Mouse (Mus musculus) olfactory bulb, adult 2 months (tissue): Measurements from ENCODE around the gene Sytl3.
"Not testable (repeated sequence)": the region's sequence is repeated elsewhere in the genome, so short reads cannot be mapped to it uniquely, and the experiment has no call there.

Experiments used
- CTCF ChIP-seq: fragments of 200-500 bp; IDR thresholded peaks from 2 replicates; pipeline ENCODE4 v1.5.1; 2012; ENCODE audit warnings: low read depth, mild to moderate bottlenecking, low read length, moderate library complexity; ENCODE audit not compliant: insufficient read depth
- POLR2A ChIP-seq: fragments of 200-500 bp; IDR thresholded peaks from 2 replicates; pipeline ENCODE4 v1.6.1; 2012; ENCODE audit warnings: mild to moderate bottlenecking, low read depth, low read length, moderate library complexity; ENCODE audit not compliant: insufficient read depth

GRCm38 (mm10) chr17:6685288-6685818 is 26.5 kb downstream of the Sytl3 start:
- TF ChIP-seq CTCF, POLR2A: not testable (repeated sequence)
